Mouse (Mus musculus): ENCODE results near the gene Oxnad1. TPM values are rescaled to one million over a fixed set of nuclear protein-coding genes. Genes with fewer than 3 reads are reported as not detected.
"Not testable (repeated sequence)": the region's sequence is repeated elsewhere in the genome, so short reads cannot be mapped to it uniquely, and the experiment has no call there.

Oxnad1 gene
- polyA plus RNA-seq, 1 experiment from 2014 or later, result 20.1 TPM

GRCm38 (mm10) chr14:32128409-32128808 is 43.2 kb downstream of the Oxnad1 start:
- no peak for DNase-seq (ENCODE audit: low spot score)
- Histone ChIP-seq H3K9me3 (no peaks in the 10 kb centered on the region), H3K27me3 (replicated peaks; ENCODE audit: low read depth, poor library complexity, severe bottlenecking) (no peaks in the 10 kb centered on the region), H3K4me1 (no peaks in the 10 kb centered on the region), H3K27ac (replicated peaks) (no peak overlapping the region), H3K4me3 (no peak overlapping the region), H3K36me3 (replicated peaks) (no peaks in the 10 kb centered on the region)
- 85% methylated on average over 5 of the region's 5 CpGs for WGBS

- peaks cover 11% of the 10 kb centered on the region for H3K4me1 ChIP-seq
- no peak overlapping the region for H3K27ac ChIP-seq (replicated peaks)
- no peaks in the 10 kb centered on the region for H3K9me3 ChIP-seq
- no peaks in the 10 kb centered on the region for H3K27me3 ChIP-seq (replicated peaks; ENCODE audit: low read depth, poor library complexity, severe bottlenecking)
- no peak overlapping the region for H3K4me3 ChIP-seq
- H3K36me3 ChIP-seq (replicated peaks), result no peaks in the 10 kb centered on the region
- DNase-seq (ENCODE audit: low spot score), result no peak
- 89% methylated on average over 4 of the region's 4 CpGs for WGBS
Measured at GRCm38 (mm10) chr14:32131836-32132235, 46.7 kb downstream of the Oxnad1 start.

GRCm38 (mm10) chr14:32134293-32134692 is 49.1 kb downstream of the Oxnad1 start:
- H3K27me3 ChIP-seq (replicated peaks; ENCODE audit: low read depth, poor library complexity, severe bottlenecking), result no peaks in the 10 kb centered on the region
- 70% methylated on average over 2 of the region's 2 CpGs for WGBS
- no peaks in the 10 kb centered on the region for H3K36me3 ChIP-seq (replicated peaks)
- H3K4me3 ChIP-seq, result no peak overlapping the region
- DNase-seq (ENCODE audit: low spot score), result peak; percentile 18
- H3K27ac ChIP-seq (replicated peaks), result no peak overlapping the region
- H3K4me1 ChIP-seq, result peaks cover 11% of the 10 kb centered on the region
- no peaks in the 10 kb centered on the region for H3K9me3 ChIP-seq

GRCm38 (mm10) chr14:32136467-32136866 is 51.3 kb downstream of the Oxnad1 start:
- peaks cover 11% of the 10 kb centered on the region for H3K4me1 ChIP-seq
- 64% methylated on average over 3 of the region's 3 CpGs for WGBS
- not testable (repeated sequence) for H3K36me3 ChIP-seq (replicated peaks); H3K27me3 ChIP-seq (replicated peaks; ENCODE audit: low read depth, poor library complexity, severe bottlenecking); H3K9me3 ChIP-seq; DNase-seq (ENCODE audit: low spot score); H3K4me3 ChIP-seq; H3K27ac ChIP-seq (replicated peaks)

GRCm38 (mm10) chr14:32140359-32140965 is 55.3 kb downstream of the Oxnad1 start:
- Histone ChIP-seq H3K4me1 (no peaks in the 10 kb centered on the region), H3K27me3 (replicated peaks; ENCODE audit: low read depth, poor library complexity, severe bottlenecking) (no peaks in the 10 kb centered on the region), H3K36me3 (replicated peaks) (no peaks in the 10 kb centered on the region), H3K9me3 (no peaks in the 10 kb centered on the region), H3K27ac (replicated peaks) (no peak overlapping the region), H3K4me3 (no peak overlapping the region)
- 71% methylated on average over 5 of the region's 5 CpGs for WGBS
- DNase-seq (ENCODE audit: low spot score), result no peak

- H3K27me3 ChIP-seq (replicated peaks; ENCODE audit: low read depth, poor library complexity, severe bottlenecking), result no peaks in the 10 kb centered on the region
- no peaks in the 10 kb centered on the region for H3K36me3 ChIP-seq (replicated peaks)
- H3K4me3 ChIP-seq, result no peak within 1 kb of the TSS
- 85% methylated on average over 5 of the region's 5 CpGs for WGBS
- H3K4me1 ChIP-seq, result no peaks in the 10 kb centered on the region
- DNase-seq (ENCODE audit: low spot score), result no peak
- no peak within 1 kb of the TSS for H3K27ac ChIP-seq (replicated peaks)
- H3K9me3 ChIP-seq, result no peaks in the 10 kb centered on the region
Measured at GRCm38 (mm10) chr14:32141723-32142122, 56.5 kb downstream of the Oxnad1 start, which contains the start of gene Msmb. Gene Msmb (plus strand): TSS chr14:32142023.

GRCm38 (mm10) chr14:32144734-32145133 is 59.6 kb downstream of the Oxnad1 start:
- H3K27ac ChIP-seq (replicated peaks), result no peak overlapping the region
- no peaks in the 10 kb centered on the region for H3K36me3 ChIP-seq (replicated peaks)
- H3K4me1 ChIP-seq, result no peaks in the 10 kb centered on the region
- no peaks in the 10 kb centered on the region for H3K27me3 ChIP-seq (replicated peaks; ENCODE audit: low read depth, poor library complexity, severe bottlenecking)
- H3K9me3 ChIP-seq, result 0 out of 2 replicates have a peak, but pooled peaks cover 2% of the 10 kb centered on the region
- no peak for DNase-seq (ENCODE audit: low spot score)
- H3K4me3 ChIP-seq, result no peak overlapping the region

GRCm38 (mm10) chr14:32145401-32145800 is 60.2 kb downstream of the Oxnad1 start:
- 67% methylated on average over 4 of the region's 4 CpGs for WGBS

GRCm38 (mm10) chr14:32145809-32146511 is 60.8 kb downstream of the Oxnad1 start:
- Histone ChIP-seq H3K4me1 (no peaks in the 10 kb centered on the region), H3K9me3 (0 out of 2 replicates have a peak, but pooled peaks cover 2% of the 10 kb centered on the region), H3K36me3 (replicated peaks) (no peaks in the 10 kb centered on the region), H3K27me3 (replicated peaks; ENCODE audit: low read depth, poor library complexity, severe bottlenecking) (no peaks in the 10 kb centered on the region), H3K27ac (replicated peaks) (no peak overlapping the region), H3K4me3 (no peak overlapping the region)
- WGBS, result 85% methylated on average over 7 of the region's 7 CpGs
- DNase-seq (ENCODE audit: low spot score), result no peak

More at GRCm38 (mm10) chr14:32145401-32145800, 60.2 kb downstream of the Oxnad1 start:
- Histone ChIP-seq H3K27me3 (replicated peaks; ENCODE audit: low read depth, poor library complexity, severe bottlenecking) (no peaks in the 10 kb centered on the region), H3K4me1 (no peaks in the 10 kb centered on the region), H3K27ac (replicated peaks) (no peak overlapping the region), H3K36me3 (replicated peaks) (no peaks in the 10 kb centered on the region), H3K9me3 (0 out of 2 replicates have a peak, but pooled peaks cover 2% of the 10 kb centered on the region), H3K4me3 (no peak overlapping the region)
- no peak for DNase-seq (ENCODE audit: low spot score)

- no peak overlapping the region for H3K4me3 ChIP-seq
- no peaks in the 10 kb centered on the region for H3K27me3 ChIP-seq (replicated peaks; ENCODE audit: low read depth, poor library complexity, severe bottlenecking)
- H3K4me1 ChIP-seq, result no peaks in the 10 kb centered on the region
- no peak for DNase-seq (ENCODE audit: low spot score)
- no peak overlapping the region for H3K27ac ChIP-seq (replicated peaks)
- no peaks in the 10 kb centered on the region for H3K36me3 ChIP-seq (replicated peaks)
- H3K9me3 ChIP-seq, result 0 out of 2 replicates have a peak, but pooled peaks cover 2% of the 10 kb centered on the region
- WGBS, result 75% methylated on average over 2 of the region's 2 CpGs
Measured at GRCm38 (mm10) chr14:32146578-32146977, 61.4 kb downstream of the Oxnad1 start.

GRCm38 (mm10) chr14:32150872-32151271 is 65.7 kb downstream of the Oxnad1 start:
- Histone ChIP-seq H3K27me3 (replicated peaks; ENCODE audit: low read depth, poor library complexity, severe bottlenecking) (no peaks in the 10 kb centered on the region), H3K4me1 (no peaks in the 10 kb centered on the region), H3K27ac (replicated peaks) (no peak overlapping the region), H3K9me3 (0 out of 2 replicates have a peak, but pooled peaks cover 2% of the 10 kb centered on the region), H3K36me3 (replicated peaks) (no peaks in the 10 kb centered on the region), H3K4me3 (no peak overlapping the region)
- WGBS, result 88% methylated on average over 2 of the region's 2 CpGs
- DNase-seq (ENCODE audit: low spot score), result no peak

- Histone ChIP-seq H3K27ac (replicated peaks) (no peak overlapping the region), H3K27me3 (replicated peaks; ENCODE audit: low read depth, poor library complexity, severe bottlenecking) (no peaks in the 10 kb centered on the region), H3K36me3 (replicated peaks) (no peaks in the 10 kb centered on the region), H3K4me3 (no peak overlapping the region), H3K9me3 (no peaks in the 10 kb centered on the region), H3K4me1 (no peaks in the 10 kb centered on the region)
- WGBS, result 89% methylated on average over 18 of the region's 18 CpGs
- no peak for DNase-seq (ENCODE audit: low spot score)
Measured at GRCm38 (mm10) chr14:32152243-32152965, 67.2 kb downstream of the Oxnad1 start.

All from embryonic facial prominence, embryonic 10.5 days (tissue).